Mouse (Mus musculus) liver, embryonic 14 days (tissue): ENCODE data around the gene Ttc5. TPM values are rescaled to one million over a fixed set of nuclear protein-coding genes. Genes with fewer than 3 reads are reported as not detected.

Experiments
- polyA plus RNA-seq: library from polyadenylated mRNA; depleted of rRNA; stranded (reverse); fragments of >200 nt; gene quantifications from 2 replicates; pipeline ENCODE4 v1.2.3, GENCODE M21; 2012; rRNA removed

The Ttc5 gene
- 11.2 and 12.6 TPM in 2 replicates for polyA plus RNA-seq

GRCm38 (mm10) chr14:50785251-50785637, at the start of gene Ttc5:
Gene Ttc5, minus strand, starts transcription at chr14:50785519.

GRCm38 (mm10) chr14:50807487-50808072, 22.3 kb upstream of the Ttc5 start, which contains the start of the genes Ccnb1ip1 and Parp2:
Gene Ccnb1ip1, minus strand, starts transcription at chr14:50807732.
Gene Parp2, plus strand, starts transcription at chr14:50807841.

GRCm38 (mm10) chr14:50744994-50745393, 40.3 kb downstream of the Ttc5 start, which contains the start of gene Olfr749:
Gene Olfr749, minus strand, starts transcription at chr14:50745094.

Other genes with a start within 250 kb of the Ttc5 start
- gene Olfr744, start 170.6 kb downstream of the Ttc5 start, polyA plus RNA-seq, result not detected in 2 replicates
- not detected in 2 replicates for gene Olfr745, start 146.1 kb downstream of the Ttc5 start, polyA plus RNA-seq
- not detected in 2 replicates for gene Olfr746, start 138.4 kb downstream of the Ttc5 start, polyA plus RNA-seq
- not detected in 2 replicates for gene Olfr747, start 92.3 kb downstream of the Ttc5 start, polyA plus RNA-seq
- not detected in 2 replicates for gene Olfr748, start 78.1 kb downstream of the Ttc5 start, polyA plus RNA-seq
- gene Olfr749, start 40.4 kb downstream of the Ttc5 start, polyA plus RNA-seq, result not detected in 2 replicates
- not detected in 2 replicates for gene Ccnb1ip1, start 22.2 kb upstream of the Ttc5 start, polyA plus RNA-seq
- gene Parp2, start 22.3 kb upstream of the Ttc5 start, polyA plus RNA-seq, result 37.8 and 40.4 TPM in 2 replicates
- gene Tep1, start 85.0 kb upstream of the Ttc5 start, polyA plus RNA-seq, result 2.2 and 3.4 TPM in 2 replicates
- 0.16 and 0.18 TPM in 2 replicates for gene Klhl33, start 112.0 kb upstream of the Ttc5 start, polyA plus RNA-seq
- gene Osgep, start 139.4 kb upstream of the Ttc5 start, polyA plus RNA-seq, result 36.9 and 37.6 TPM in 2 replicates
- gene Apex1, start 139.4 kb upstream of the Ttc5 start, polyA plus RNA-seq, result 52.4 and 58.5 TPM in 2 replicates
- gene Pip4p1, start 145.3 kb upstream of the Ttc5 start, polyA plus RNA-seq, result 22.8 and 28.6 TPM in 2 replicates
- gene Pnp, start 145.6 kb upstream of the Ttc5 start, polyA plus RNA-seq, result 75.3 and 96.8 TPM in 2 replicates
- gene Gm49342, start 159.0 kb upstream of the Ttc5 start, polyA plus RNA-seq, result 58.6 and 74.1 TPM in 2 replicates
- gene Pnp2, start 170.5 kb upstream of the Ttc5 start, polyA plus RNA-seq, result 9.7 and 10.4 TPM in 2 replicates
- gene Rnase10, start 222.2 kb upstream of the Ttc5 start, polyA plus RNA-seq, result 0.02 TPM in 1 of 2 replicates, not detected in the other